Mouse (Mus musculus) lung, adult 2 months (tissue): ENCODE measurements around the gene Nek5.

Experiments used
- CTCF ChIP-seq: fragments of 200-500 bp; IDR thresholded peaks from 2 replicates; pipeline ENCODE4 v1.5.1; 2011; ENCODE audit warnings: mild to moderate bottlenecking, low read length, control low read depth; ENCODE audit not compliant: insufficient read depth
- POLR2A ChIP-seq: fragments of 200-500 bp; IDR thresholded peaks from 2 replicates; pipeline ENCODE4 v1.6.1; 2011; ENCODE audit warnings: low read depth, mild to moderate bottlenecking, control low read depth, low read length, borderline replicate concordance; ENCODE audit errors: extremely low read depth

- no peak for TF ChIP-seq CTCF
- TF ChIP-seq POLR2A = no peak
Observed at GRCm38 (mm10) chr8:22055492-22055877, 69.4 kb downstream of the Nek5 start.
